Mouse (Mus musculus) neural tube, embryonic 14.5 days (tissue): ENCODE measurements around the gene E2f3. TPM values are rescaled to one million over a fixed set of nuclear protein-coding genes. Genes with fewer than 3 reads are reported as not detected.

Source experiments
- ATAC-seq: fragments of 200-750 bp; cut with Nextera tagmentation; 2 replicates; pipeline ENCODE4 v1.8.0; 2017; ENCODE audit warnings: low read depth, mild to moderate bottlenecking, moderate TSS enrichment, moderate library complexity
- H3K27ac ChIP-seq: fragments of 300-500 bp; sonication (generic); 2 replicates; pipeline ENCODE4 v1.5.1; 2014; ENCODE audit warnings: low read depth, mild to moderate bottlenecking, control low read depth, low read length, moderate library complexity, mixed read lengths
- H3K27me3 ChIP-seq: fragments of 300-500 bp; sonication (generic); 2 replicates; pipeline ENCODE4 v1.6.1; 2014; ENCODE audit warnings: low read length; ENCODE audit not compliant: control insufficient read depth, insufficient read depth
- H3K36me3 ChIP-seq: fragments of 300-500 bp; sonication (generic); 2 replicates; pipeline ENCODE4 v1.6.1; 2014; ENCODE audit warnings: low read length, mixed read lengths; ENCODE audit not compliant: control insufficient read depth, insufficient read depth
- H3K4me1 ChIP-seq: fragments of 300-500 bp; sonication (generic); 2 replicates; pipeline ENCODE4 v1.6.1; 2014; ENCODE audit warnings: low read length; ENCODE audit not compliant: control insufficient read depth, insufficient read depth
- H3K4me2 ChIP-seq: fragments of 300-500 bp; sonication (generic); 2 replicates; pipeline ENCODE4 v1.6.1; 2014; ENCODE audit warnings: mild to moderate bottlenecking, low read depth, low read length, control low read depth
- H3K4me3 ChIP-seq: fragments of 300-500 bp; sonication (generic); 2 replicates; pipeline ENCODE4 v1.5.1; 2014; ENCODE audit warnings: low read depth, low read length, control low read depth, mixed read lengths
- H3K9ac ChIP-seq: fragments of 300-500 bp; sonication (generic); replicated peaks from 2 replicates; pipeline ENCODE4 v1.6.1; 2014; ENCODE audit warnings: low read depth, mild to moderate bottlenecking, control low read depth, low read length, mixed read lengths
- H3K9me3 ChIP-seq: fragments of 300-500 bp; sonication (generic); 2 replicates; pipeline ENCODE4 v1.6.1; 2016; ENCODE audit warnings: low read length; ENCODE audit not compliant: control insufficient read depth
- WGBS: fragments of 180-500 bp; shearing (Covaris S2); extraction: QIAGEN DNeasy Blood & Tissue Kit; methylation state at CpG from one replicate; pipeline ENCODE4 v1.1.7; 2014; 5-methylcytosine and 5-hydroxymethylcytosine counted together
- polyA plus RNA-seq: library from polyadenylated mRNA; unstranded; fragments of >200 nt; fragmentation: Nextera tagmentation; extraction: Ambion mirVana; gene quantifications from 2 replicates; pipeline ENCODE4 v1.2.1, GENCODE M21; 2014

E2f3 gene
- polyA plus RNA-seq, 1 experiment from 2014 or later: 3.3 TPM

- 61% methylated on average over 1 of the region's 1 CpGs for whole genome bisulfite sequencing
- Histone ChIP-seq H3K4me2 (no peak overlapping the region), H3K4me3 (no peak overlapping the region), H3K9ac (no peak overlapping the region), H3K27ac (no peak overlapping the region), H3K9me3 (no peaks in the 10 kb centered on the region), H3K36me3 (0 out of 2 replicates have a peak, but pooled peaks cover 3% of the 10 kb centered on the region), H3K27me3 (no peaks in the 10 kb centered on the region), H3K4me1 (no peaks in the 10 kb centered on the region)
- no peak for ATAC-seq
Observed at GRCm38 (mm10) chr13:29916561-29916960, 69.3 kb downstream of the E2f3 start.

- Histone ChIP-seq H3K27ac (no peak overlapping the region), H3K9ac (no peak overlapping the region), H3K4me3 (no peak overlapping the region), H3K4me1 (no peaks in the 10 kb centered on the region), H3K9me3 (no peaks in the 10 kb centered on the region), H3K36me3 (peaks cover 8% of the 10 kb centered on the region; the same call in 1 of the 2 replicates), H3K27me3 (no peaks in the 10 kb centered on the region), H3K4me2 (no peak overlapping the region)
- ATAC-seq: no peak
- WGBS: 95% methylated on average over 10 of the region's 10 CpGs
Observed at GRCm38 (mm10) chr13:29913606-29914005, 72.3 kb downstream of the E2f3 start.

- Histone ChIP-seq H3K9me3 (no peaks in the 10 kb centered on the region), H3K27ac (no peak overlapping the region), H3K4me3 (no peak overlapping the region), H3K9ac (no peak overlapping the region), H3K4me2 (no peak overlapping the region), H3K36me3 (peaks cover 8% of the 10 kb centered on the region; the same call in 1 of the 2 replicates), H3K4me1 (no peaks in the 10 kb centered on the region), H3K27me3 (no peaks in the 10 kb centered on the region)
- 93% methylated on average over 10 of the region's 10 CpGs for WGBS
- ATAC-seq: no peak
Observed at GRCm38 (mm10) chr13:29913061-29913460, 72.8 kb downstream of the E2f3 start.

- Histone ChIP-seq H3K9me3 (no peaks in the 10 kb centered on the region), H3K4me1 (no peaks in the 10 kb centered on the region), H3K27ac (no peak overlapping the region), H3K36me3 (peaks cover 5% of the 10 kb centered on the region; the same call in 1 of the 2 replicates), H3K4me3 (no peak overlapping the region), H3K27me3 (no peaks in the 10 kb centered on the region), H3K9ac (no peak overlapping the region), H3K4me2 (no peak overlapping the region)
- no peak for ATAC-seq
- WGBS: 97% methylated on average over 8 of the region's 8 CpGs
Observed at GRCm38 (mm10) chr13:29912251-29912650, 73.6 kb downstream of the E2f3 start.

- Histone ChIP-seq H3K4me3 (no peak overlapping the region), H3K27me3 (no peaks in the 10 kb centered on the region), H3K36me3 (peaks cover 4% of the 10 kb centered on the region; the same call in 1 of the 2 replicates), H3K9me3 (no peaks in the 10 kb centered on the region), H3K9ac (no peak overlapping the region), H3K4me1 (no peaks in the 10 kb centered on the region), H3K4me2 (no peak overlapping the region), H3K27ac (no peak overlapping the region)
- no peak for ATAC-seq
- 96% methylated on average over 3 of the region's 3 CpGs for WGBS
Observed at GRCm38 (mm10) chr13:29911141-29911540, 74.7 kb downstream of the E2f3 start.

GRCm38 (mm10) chr13:29908431-29908830, 77.4 kb downstream of the E2f3 start:
- H3K27me3 ChIP-seq: no peaks in the 10 kb centered on the region
- peaks cover 4% of the 10 kb centered on the region; the same call in 1 of the 2 replicates for H3K36me3 ChIP-seq
- ATAC-seq: no peak
- no peak overlapping the region for H3K9ac ChIP-seq
- 96% methylated on average over 9 of the region's 9 CpGs for WGBS
- no peaks in the 10 kb centered on the region for H3K4me1 ChIP-seq
- no peak overlapping the region for H3K27ac ChIP-seq
- H3K4me3 ChIP-seq: no peak overlapping the region
- H3K9me3 ChIP-seq: peaks cover 4% of the 10 kb centered on the region; the same call in 1 of the 2 replicates
- no peak overlapping the region for H3K4me2 ChIP-seq

- Histone ChIP-seq H3K4me3 (no peak overlapping the region), H3K27ac (no peak overlapping the region), H3K4me2 (no peak overlapping the region), H3K9ac (no peak overlapping the region), H3K4me1 (no peaks in the 10 kb centered on the region), H3K36me3 (peaks cover 4% of the 10 kb centered on the region; the same call in 1 of the 2 replicates), H3K9me3 (peaks cover 4% of the 10 kb centered on the region; the same call in 1 of the 2 replicates), H3K27me3 (no peaks in the 10 kb centered on the region)
- ATAC-seq: no peak
- 95% methylated on average over 9 of the region's 9 CpGs for WGBS
Observed at GRCm38 (mm10) chr13:29907995-29908394, 77.9 kb downstream of the E2f3 start.

GRCm38 (mm10) chr13:29906734-29907133, 79.1 kb downstream of the E2f3 start:
- H3K4me1 ChIP-seq: no peaks in the 10 kb centered on the region
- 97% methylated on average over 10 of the region's 10 CpGs for WGBS
- no peak overlapping the region for H3K27ac ChIP-seq
- no peak overlapping the region for H3K4me2 ChIP-seq
- H3K9ac ChIP-seq: no peak overlapping the region
- H3K36me3 ChIP-seq: peaks cover 4% of the 10 kb centered on the region; the same call in 1 of the 2 replicates
- peaks cover 4% of the 10 kb centered on the region; the same call in 1 of the 2 replicates for H3K9me3 ChIP-seq
- ATAC-seq: no peak
- H3K27me3 ChIP-seq: no peaks in the 10 kb centered on the region
- H3K4me3 ChIP-seq: no peak overlapping the region

- Histone ChIP-seq H3K27ac (no peak overlapping the region), H3K4me3 (no peak overlapping the region), H3K27me3 (no peaks in the 10 kb centered on the region), H3K9me3 (peaks cover 4% of the 10 kb centered on the region), H3K4me2 (no peak overlapping the region), H3K36me3 (no peaks in the 10 kb centered on the region), H3K9ac (no peak overlapping the region), H3K4me1 (no peaks in the 10 kb centered on the region)
- WGBS: 88% methylated on average over 1 of the region's 1 CpGs
- no peak for ATAC-seq
Observed at GRCm38 (mm10) chr13:29903341-29903740, 82.5 kb downstream of the E2f3 start.
